Mouse (Mus musculus) intestine, embryonic 14.5 days (tissue): ENCODE measurements around the gene Elk3. TPM values are rescaled to one million over a fixed set of nuclear protein-coding genes. Genes with fewer than 3 reads are reported as not detected.

Source experiments
- ATAC-seq: fragments of 200-750 bp; cut with Nextera tagmentation; replicated peaks from 2 replicates; pipeline ENCODE4 v1.8.0; 2017; ENCODE audit warnings: low read depth, moderate number of reproducible peaks, moderate TSS enrichment, moderate library complexity; ENCODE audit not compliant: low FRiP score, low TSS enrichment
- DNase-seq: peaks from one replicate; pipeline ENCODE4 v3.0.0-alpha.2; 2018; ENCODE audit warnings: low spot score
- H3K27ac ChIP-seq: fragments of 300-500 bp; sonication (generic); 2 replicates; pipeline ENCODE4 v1.5.1; 2014; ENCODE audit warnings: low read depth, mild to moderate bottlenecking, control low read depth
- H3K27me3 ChIP-seq: fragments of 300-500 bp; sonication (generic); replicated peaks from 2 replicates; pipeline ENCODE4 v1.6.1; 2014; ENCODE audit warnings: low read length, control low read depth; ENCODE audit not compliant: control insufficient read depth, insufficient read depth
- H3K36me3 ChIP-seq: fragments of 300-500 bp; sonication (generic); 2 replicates; pipeline ENCODE4 v1.6.1; 2014; ENCODE audit warnings: low read length, control low read depth; ENCODE audit not compliant: control insufficient read depth, insufficient read depth
- H3K4me1 ChIP-seq: fragments of 300-500 bp; sonication (generic); replicated peaks from 2 replicates; pipeline ENCODE4 v1.6.1; 2014; ENCODE audit warnings: low read length, control low read depth, mixed read lengths; ENCODE audit not compliant: control insufficient read depth, insufficient read depth
- H3K4me2 ChIP-seq: fragments of 300-500 bp; sonication (generic); 2 replicates; pipeline ENCODE4 v1.6.1; 2014; ENCODE audit warnings: low read length
- H3K4me3 ChIP-seq: fragments of 300-500 bp; sonication (generic); 2 replicates; pipeline ENCODE4 v1.5.1; 2014; ENCODE audit warnings: low read depth, low read length, control low read depth, mixed read lengths
- H3K9ac ChIP-seq: fragments of 300-500 bp; sonication (generic); 2 replicates; pipeline ENCODE4 v1.6.1; 2014; ENCODE audit warnings: mild to moderate bottlenecking, low read length
- H3K9me3 ChIP-seq: fragments of 300-500 bp; sonication (generic); 2 replicates; pipeline ENCODE4 v1.6.1; 2016; ENCODE audit warnings: low read length, control low read depth; ENCODE audit not compliant: control insufficient read depth
- WGBS: fragments of 180-500 bp; shearing (Covaris S2); extraction: QIAGEN DNeasy Blood & Tissue Kit; methylation state at CpG from one replicate; pipeline ENCODE4 v1.1.7; 2014; 5-methylcytosine and 5-hydroxymethylcytosine counted together
- polyA plus RNA-seq: library from polyadenylated mRNA; unstranded; fragments of >200 nt; fragmentation: Nextera tagmentation; extraction: Ambion mirVana; gene quantifications from 2 replicates; pipeline ENCODE4 v1.2.1, GENCODE M21; 2014

Elk3 gene
- polyA plus RNA-seq, 1 experiment from 2014 or later, result 26.5 TPM

- Histone ChIP-seq H3K9me3 (no peaks in the 10 kb centered on the region), H3K4me2 (peak overlapping the region; percentile 42), H3K27ac (peak overlapping the region; percentile 2; the same call in 1 of the 2 replicates), H3K4me1 (peaks cover 19% of the 10 kb centered on the region), H3K27me3 (no peaks in the 10 kb centered on the region), H3K36me3 (no peaks in the 10 kb centered on the region), H3K9ac (peak overlapping the region; percentile 27; the same call in 1 of the 2 replicates), H3K4me3 (0 out of 2 replicates have a peak overlapping the region, but pooled peaks have one; percentile 28)
- ATAC-seq (peak; percentile 54), DNase-seq (peak; percentile 59)
- 52% methylated on average over 25 of the region's 25 CpGs for WGBS
Measured at GRCm38 (mm10) chr10:93275212-93276136, 35.5 kb downstream of the Elk3 start.

DNA sequence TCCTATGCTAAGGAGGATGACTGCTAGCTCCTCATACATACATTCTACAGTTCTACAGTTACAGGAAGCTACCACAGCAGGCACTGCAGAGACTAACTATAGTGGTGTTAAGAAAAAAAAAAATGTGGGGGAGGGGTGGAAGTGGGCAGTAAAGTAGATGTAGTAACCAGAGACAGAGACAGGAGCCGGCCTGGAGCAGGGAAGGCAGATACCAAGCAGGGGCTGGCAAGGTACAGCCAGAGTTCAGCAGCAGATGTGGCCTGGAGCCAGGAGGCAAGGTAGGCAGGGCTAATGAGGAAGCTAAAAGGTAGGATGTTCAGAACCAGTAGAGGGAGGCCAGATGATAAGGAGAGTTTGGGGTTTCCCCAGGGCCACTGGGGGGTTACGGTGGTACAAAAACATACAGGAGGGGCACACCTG is 36.6 kb downstream of the Elk3 start:
- Histone ChIP-seq H3K4me3 (no peak overlapping the region), H3K4me1 (peaks cover 26% of the 10 kb centered on the region), H3K4me2 (no peak overlapping the region), H3K27ac (no peak overlapping the region), H3K36me3 (no peaks in the 10 kb centered on the region), H3K9me3 (no peaks in the 10 kb centered on the region), H3K27me3 (no peaks in the 10 kb centered on the region), H3K9ac (no peak overlapping the region)
- ATAC-seq, result no peak
- DNase-seq, result no peak
- WGBS, result 66% methylated on average over 2 of the region's 2 CpGs

GRCm38 (mm10) chr10:93272986-93273982 is 37.7 kb downstream of the Elk3 start:
- Histone ChIP-seq H3K4me3 (no peak overlapping the region), H3K4me2 (no peak overlapping the region), H3K27me3 (no peaks in the 10 kb centered on the region), H3K9ac (no peak overlapping the region), H3K36me3 (no peaks in the 10 kb centered on the region), H3K9me3 (no peaks in the 10 kb centered on the region), H3K4me1 (peaks cover 26% of the 10 kb centered on the region), H3K27ac (no peak overlapping the region)
- ATAC-seq (no peak), DNase-seq (no peak)
- 85% methylated on average over 14 of the region's 14 CpGs for WGBS

DNA sequence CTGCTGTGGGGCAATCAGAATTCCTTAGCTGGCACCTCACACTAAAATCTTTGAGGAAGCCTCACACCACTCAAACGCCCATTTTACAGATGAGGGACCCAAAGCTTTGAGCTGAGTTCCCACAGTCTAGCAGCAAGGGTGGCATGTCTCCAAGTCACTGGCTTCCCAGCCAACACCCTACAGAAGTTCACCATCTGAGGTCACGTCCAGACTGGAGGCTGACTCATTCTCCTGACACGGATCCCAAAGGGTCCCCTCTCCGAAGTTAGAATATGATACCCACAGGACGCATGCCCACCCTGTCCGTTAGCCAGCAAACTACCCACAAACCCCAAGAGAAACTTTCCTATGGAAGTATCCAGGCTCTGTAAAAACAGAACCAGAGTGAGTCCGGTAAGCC is 39.1 kb downstream of the Elk3 start:
- no peaks in the 10 kb centered on the region for H3K27me3 ChIP-seq
- peaks cover 20% of the 10 kb centered on the region for H3K4me1 ChIP-seq
- 89% methylated on average over 7 of the region's 7 CpGs for WGBS
- ATAC-seq (no peak), DNase-seq (no peak)
- H3K4me2 ChIP-seq, result no peak overlapping the region
- H3K27ac ChIP-seq, result no peak overlapping the region
- no peak overlapping the region for H3K9ac ChIP-seq
- no peaks in the 10 kb centered on the region for H3K9me3 ChIP-seq
- no peaks in the 10 kb centered on the region for H3K36me3 ChIP-seq
- no peak overlapping the region for H3K4me3 ChIP-seq

DNA sequence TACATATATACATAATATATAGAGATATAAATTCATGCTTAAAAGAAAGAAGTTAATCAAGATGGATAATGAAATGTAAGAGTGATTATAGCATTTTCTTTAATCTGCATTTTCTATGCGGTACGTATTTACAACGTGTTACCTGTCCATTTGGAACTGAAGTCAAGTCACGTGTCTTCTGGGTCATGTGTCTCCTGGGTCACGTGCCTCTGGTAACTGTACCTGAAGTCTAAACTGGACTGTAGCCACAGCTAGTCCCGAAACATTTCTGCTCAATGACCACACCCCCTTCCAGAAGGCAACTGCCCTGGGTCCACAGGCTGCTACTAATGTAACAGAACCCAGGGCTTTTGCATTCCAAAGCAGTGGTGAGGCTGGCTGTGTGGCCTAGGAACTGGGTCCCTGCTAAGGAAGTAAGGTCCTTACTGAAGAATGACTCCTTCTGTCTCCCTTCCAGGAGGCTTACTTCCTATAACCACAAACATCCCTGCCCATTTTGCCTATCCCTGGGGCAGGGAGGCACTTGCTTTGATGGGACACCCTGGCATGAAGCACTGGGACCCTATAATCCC is 40.0 kb downstream of the Elk3 start:
- DNase-seq, result no peak
- H3K9ac ChIP-seq, result no peak overlapping the region
- H3K27ac ChIP-seq, result no peak overlapping the region
- H3K4me1 ChIP-seq, result peaks cover 12% of the 10 kb centered on the region
- H3K27me3 ChIP-seq, result no peaks in the 10 kb centered on the region
- ATAC-seq, result no peak
- 88% methylated on average over 6 of the region's 6 CpGs for WGBS
- no peak overlapping the region for H3K4me3 ChIP-seq
- no peak overlapping the region for H3K4me2 ChIP-seq
- H3K36me3 ChIP-seq, result peaks cover 5% of the 10 kb centered on the region; the same call in 1 of the 2 replicates
- no peaks in the 10 kb centered on the region for H3K9me3 ChIP-seq

DNA sequence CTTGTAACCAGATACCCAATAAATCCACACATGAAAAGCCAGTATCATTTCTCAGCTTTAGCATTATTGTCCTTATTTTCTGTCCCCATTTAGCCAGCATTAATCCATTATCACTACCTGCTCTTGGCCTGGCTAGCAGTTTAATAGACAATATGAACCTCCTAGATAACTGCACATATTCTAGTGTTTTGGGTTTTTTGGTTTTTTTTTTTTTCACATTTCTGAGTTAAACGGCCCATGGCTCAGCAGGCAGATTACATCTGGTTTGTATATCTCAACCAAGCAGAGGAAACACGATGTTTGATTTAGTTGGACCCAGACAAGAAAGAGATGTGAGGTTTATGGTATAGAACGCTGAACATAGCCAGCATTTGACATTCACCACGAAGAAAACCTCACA is 41.2 kb downstream of the Elk3 start:
- ATAC-seq (no peak), DNase-seq (no peak)
- Histone ChIP-seq H3K27ac (peak overlapping the region; percentile 34; the same call in 1 of the 2 replicates), H3K36me3 (peaks cover 18% of the 10 kb centered on the region), H3K4me2 (no peak overlapping the region), H3K27me3 (no peaks in the 10 kb centered on the region), H3K9me3 (no peaks in the 10 kb centered on the region), H3K4me1 (peaks cover 8% of the 10 kb centered on the region), H3K9ac (no peak overlapping the region), H3K4me3 (no peak overlapping the region)
- 22% methylated on average over 4 of the region's 4 CpGs for WGBS

GRCm38 (mm10) chr10:93268339-93268738 is 42.6 kb downstream of the Elk3 start:
- DNase-seq (no peak), ATAC-seq (no peak)
- H3K4me1 ChIP-seq, result peaks cover 8% of the 10 kb centered on the region
- 93% methylated on average over 3 of the region's 3 CpGs for WGBS
- H3K9me3 ChIP-seq, result no peaks in the 10 kb centered on the region
- no peak overlapping the region for H3K27ac ChIP-seq
- H3K27me3 ChIP-seq, result no peaks in the 10 kb centered on the region
- H3K4me3 ChIP-seq, result no peak overlapping the region
- H3K4me2 ChIP-seq, result no peak overlapping the region
- peaks cover 21% of the 10 kb centered on the region for H3K36me3 ChIP-seq
- H3K9ac ChIP-seq, result no peak overlapping the region

GRCm38 (mm10) chr10:93267509-93267908 is 43.4 kb downstream of the Elk3 start:
- Histone ChIP-seq H3K36me3 (peaks cover 21% of the 10 kb centered on the region), H3K4me2 (no peak overlapping the region), H3K9ac (no peak overlapping the region), H3K27me3 (no peaks in the 10 kb centered on the region), H3K27ac (no peak overlapping the region), H3K4me3 (no peak overlapping the region), H3K4me1 (peaks cover 10% of the 10 kb centered on the region), H3K9me3 (no peaks in the 10 kb centered on the region)
- 96% methylated on average over 5 of the region's 5 CpGs for WGBS
- ATAC-seq, result no peak
- no peak for DNase-seq
